ENCODE assay signal across 15 mouse cellular contexts in genomic region chr13:77878120-77878519, GRCm38 (mm10).
DNase-seq lines count a peak whose midpoint lies in the region; ATAC-seq and TF ChIP-seq lines count a peak whose summit lies in the region.
"Had no signal": no experiment of that assay in that cellular context is flagged by ENCODE, and none has a peak within 500 bp of the region (broad histone marks: within the 10 kb centered on the region; RNA-seq: fewer than 3 reads in every experiment).

No protein-coding gene starts in this region.

- no peaks in the 10 kb centered on the region for H3K27me3 ChIP-seq in forebrain, embryonic 12.5 days
- no peaks in the 10 kb centered on the region for H3K27me3 ChIP-seq in forebrain, postnatal 0 days (ENCODE audit: insufficient read depth, low read length)
- no peaks in the 10 kb centered on the region for H3K27me3 ChIP-seq in midbrain, embryonic 12.5 days
- H3K27me3 ChIP-seq in midbrain, postnatal 0 days (ENCODE audit: insufficient read depth, low read length), result no peaks in the 10 kb centered on the region
- H3K27me3 ChIP-seq in forebrain, embryonic 16.5 days (replicated peaks; ENCODE audit: control insufficient read depth, insufficient read depth, low read length), result no peaks in the 10 kb centered on the region
- H3K27me3 ChIP-seq: heart, embryonic 13.5 days; Patski had no signal

- TF ChIP-seq CTCF in forebrain, postnatal 0 days (IDR thresholded peaks at IDR 0.05; ENCODE audit: low read depth), result no peak
- TF ChIP-seq CTCF in midbrain, postnatal 0 days (IDR thresholded peaks at IDR 0.05), result no peak
- no peak for TF ChIP-seq CTCF in brain, embryonic 14.5 days (IDR thresholded peaks at IDR 0.05; ENCODE audit: borderline replicate concordance, extremely low read depth, insufficient read depth, insufficient read length)

- H3K4me2 ChIP-seq in forebrain, embryonic 12.5 days, result no peak overlapping the region
- no peak overlapping the region for H3K4me2 ChIP-seq in forebrain, postnatal 0 days (ENCODE audit: low read depth)
- H3K4me2 ChIP-seq in midbrain, embryonic 12.5 days (replicated peaks), result no peak overlapping the region
- no peak overlapping the region for H3K4me2 ChIP-seq in midbrain, postnatal 0 days (ENCODE audit: low read depth, low read length, poor library complexity, severe bottlenecking)
- no peak overlapping the region for H3K4me2 ChIP-seq in forebrain, embryonic 16.5 days (ENCODE audit: low read length)
- H3K4me2 ChIP-seq: heart, embryonic 13.5 days had no signal

- no peak for DNase-seq in forebrain, postnatal 0 days
- DNase-seq in midbrain, postnatal 0 days (ENCODE audit: low spot score), result no peak
- DNase-seq in brain, embryonic 14.5 days (ENCODE audit: low read depth), result peak; percentile 72
- no peak for DNase-seq in MN1 (ENCODE audit: low spot score)
- DNase-seq: adrenal gland, postnatal 14 days; gastrocnemius, postnatal 25 days; heart, postnatal 36 days had no signal

- no peak overlapping the region for H3K4me3 ChIP-seq in forebrain, embryonic 12.5 days (replicated peaks)
- H3K4me3 ChIP-seq in forebrain, postnatal 0 days (ENCODE audit: low read depth, low read length), result no peak overlapping the region
- no peak overlapping the region for H3K4me3 ChIP-seq in midbrain, embryonic 12.5 days
- H3K4me3 ChIP-seq in midbrain, postnatal 0 days (ENCODE audit: low read depth, low read length), result no peak overlapping the region
- H3K4me3 ChIP-seq in forebrain, embryonic 16.5 days (replicated peaks; ENCODE audit: low read length), result no peak overlapping the region
- H3K4me3 ChIP-seq: embryonic facial prominence, embryonic 10.5 days; heart, embryonic 13.5 days had no signal

- 42% methylated on average over 4 of the region's 4 CpGs for WGBS in forebrain, embryonic 12.5 days
- 36% methylated on average over 4 of the region's 4 CpGs for WGBS in forebrain, postnatal 0 days
- 60% methylated on average over 4 of the region's 4 CpGs for WGBS in midbrain, embryonic 12.5 days
- WGBS in midbrain, postnatal 0 days, result 56% methylated on average over 4 of the region's 4 CpGs
- WGBS in forebrain, embryonic 16.5 days, result 40% methylated on average over 4 of the region's 4 CpGs

- H3K36me3 ChIP-seq in forebrain, embryonic 12.5 days (replicated peaks), result no peaks in the 10 kb centered on the region
- no peaks in the 10 kb centered on the region for H3K36me3 ChIP-seq in forebrain, postnatal 0 days (ENCODE audit: insufficient read depth)
- H3K36me3 ChIP-seq in midbrain, embryonic 12.5 days, result no peaks in the 10 kb centered on the region
- H3K36me3 ChIP-seq in midbrain, postnatal 0 days (ENCODE audit: insufficient read depth, low read length), result no peaks in the 10 kb centered on the region
- H3K36me3 ChIP-seq in forebrain, embryonic 16.5 days (ENCODE audit: control insufficient read depth, insufficient read depth), result no peaks in the 10 kb centered on the region
- H3K36me3 ChIP-seq: embryonic facial prominence, embryonic 10.5 days; heart, embryonic 13.5 days had no signal

- no peak overlapping the region for H3K9ac ChIP-seq in forebrain, embryonic 12.5 days
- H3K9ac ChIP-seq in forebrain, postnatal 0 days, result no peak overlapping the region
- no peak overlapping the region for H3K9ac ChIP-seq in midbrain, embryonic 12.5 days (replicated peaks)
- H3K9ac ChIP-seq in midbrain, postnatal 0 days (replicated peaks; ENCODE audit: low read length, poor library complexity, severe bottlenecking), result no peak overlapping the region
- no peak overlapping the region for H3K9ac ChIP-seq in forebrain, embryonic 16.5 days (replicated peaks; ENCODE audit: low read depth, low read length)
- H3K9ac ChIP-seq: heart, embryonic 13.5 days had no signal

- peaks cover 4% of the 10 kb centered on the region for H3K4me1 ChIP-seq in forebrain, embryonic 12.5 days
- no peaks in the 10 kb centered on the region for H3K4me1 ChIP-seq in forebrain, postnatal 0 days (ENCODE audit: insufficient read depth)
- H3K4me1 ChIP-seq in midbrain, embryonic 12.5 days, result peaks cover 6% of the 10 kb centered on the region
- no peaks in the 10 kb centered on the region for H3K4me1 ChIP-seq in midbrain, postnatal 0 days (ENCODE audit: insufficient read depth, low read length)
- H3K4me1 ChIP-seq in forebrain, embryonic 16.5 days (replicated peaks; ENCODE audit: control insufficient read depth, insufficient read depth, low read length), result peaks cover 4% of the 10 kb centered on the region; the same call in 1 of the 2 replicates
- H3K4me1 ChIP-seq: embryonic facial prominence, embryonic 10.5 days; heart, embryonic 13.5 days had no signal

- ATAC-seq in forebrain, embryonic 12.5 days (ENCODE audit: low FRiP score), result peak; percentile 74; the same call in 1 of the 2 replicates
- ATAC-seq in forebrain, postnatal 0 days, result no peak; the same call in 1 of the 2 replicates
- ATAC-seq in midbrain, embryonic 12.5 days (ENCODE audit: low FRiP score, low read depth), result peak; percentile 54; the same call in 1 of the 2 replicates
- no peak for ATAC-seq in midbrain, postnatal 0 days (ENCODE audit: low FRiP score)
- ATAC-seq in forebrain, embryonic 16.5 days, result peak; percentile 38; the same call in 1 of the 2 replicates
- ATAC-seq: activated CD4-positive, CD25-positive, alpha-beta regulatory T cell, adult 4 months; hindbrain, postnatal 0 days; Patski had no signal

- no peak for TF ChIP-seq POLR2A in brain, embryonic 14.5 days (IDR thresholded peaks at IDR 0.05; ENCODE audit: borderline replicate concordance, extremely low read depth, insufficient read depth, insufficient read length, poor library complexity, severe bottlenecking)

- no peaks in the 10 kb centered on the region for H3K9me3 ChIP-seq in forebrain, embryonic 12.5 days
- H3K9me3 ChIP-seq in forebrain, postnatal 0 days (ENCODE audit: low read length), result no peaks in the 10 kb centered on the region
- H3K9me3 ChIP-seq in midbrain, embryonic 12.5 days, result no peaks in the 10 kb centered on the region
- no peaks in the 10 kb centered on the region for H3K9me3 ChIP-seq in midbrain, postnatal 0 days (ENCODE audit: low read length)
- no peaks in the 10 kb centered on the region for H3K9me3 ChIP-seq in forebrain, embryonic 16.5 days (ENCODE audit: control insufficient read depth, low read length)
- H3K9me3 ChIP-seq: embryonic facial prominence, embryonic 10.5 days; heart, embryonic 13.5 days had no signal

- peak overlapping the region; percentile 46; the same call in 1 of the 2 replicates for H3K27ac ChIP-seq in forebrain, embryonic 12.5 days
- no peak overlapping the region for H3K27ac ChIP-seq in forebrain, postnatal 0 days (ENCODE audit: low read depth, low read length)
- peak overlapping the region; percentile 20; the same call in 1 of the 2 replicates for H3K27ac ChIP-seq in midbrain, embryonic 12.5 days (replicated peaks)
- H3K27ac ChIP-seq in midbrain, postnatal 0 days (ENCODE audit: low read depth, low read length), result no peak overlapping the region
- no peak overlapping the region; the same call in 1 of the 2 replicates for H3K27ac ChIP-seq in forebrain, embryonic 16.5 days (ENCODE audit: low read length)
- H3K27ac ChIP-seq: embryonic facial prominence, embryonic 10.5 days; heart, embryonic 13.5 days; hindbrain, postnatal 0 days had no signal

Comparison
In these comparisons a context has a peak if more than half of its experiments do, and no peak if none do; other contexts are left out.
1. ATAC-seq: peak in forebrain, embryonic 12.5 days (single experiment), midbrain, embryonic 12.5 days (single experiment) and forebrain, embryonic 16.5 days (single experiment); none in forebrain, postnatal 0 days (single experiment) and midbrain, postnatal 0 days (single experiment).
2. H3K27ac ChIP-seq: peak in forebrain, embryonic 12.5 days (single experiment) and midbrain, embryonic 12.5 days (single experiment); none in forebrain, postnatal 0 days (single experiment), midbrain, postnatal 0 days (single experiment) and forebrain, embryonic 16.5 days (single experiment).